Mouse (Mus musculus): ENCODE results near the gene Stxbp1.
A peak's percentile ranks its signal among the peaks of the same experiment; 100 is the strongest.

The Stxbp1 gene

DNA sequence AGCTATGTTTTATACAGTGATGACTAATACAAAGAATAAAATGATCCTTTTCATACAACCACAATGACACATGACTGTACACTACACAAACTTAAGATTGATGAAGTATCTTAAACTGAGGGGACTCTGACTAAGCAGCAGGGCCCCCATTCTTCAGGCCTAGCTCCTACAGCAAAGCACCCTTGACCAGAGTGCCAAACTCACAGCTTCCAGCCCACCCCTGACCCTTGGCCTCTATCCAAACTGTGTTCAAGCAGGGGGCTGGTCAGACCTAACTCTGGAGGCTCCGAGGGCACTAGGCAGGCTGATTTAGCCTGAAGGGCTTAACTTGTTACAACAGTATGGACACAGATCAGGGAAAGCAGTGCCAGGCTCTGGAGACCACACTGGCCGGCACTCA lies 58.5 kb downstream of the Stxbp1 start:
- no peak for DNase-seq (ENCODE audit: low spot score)

DNA sequence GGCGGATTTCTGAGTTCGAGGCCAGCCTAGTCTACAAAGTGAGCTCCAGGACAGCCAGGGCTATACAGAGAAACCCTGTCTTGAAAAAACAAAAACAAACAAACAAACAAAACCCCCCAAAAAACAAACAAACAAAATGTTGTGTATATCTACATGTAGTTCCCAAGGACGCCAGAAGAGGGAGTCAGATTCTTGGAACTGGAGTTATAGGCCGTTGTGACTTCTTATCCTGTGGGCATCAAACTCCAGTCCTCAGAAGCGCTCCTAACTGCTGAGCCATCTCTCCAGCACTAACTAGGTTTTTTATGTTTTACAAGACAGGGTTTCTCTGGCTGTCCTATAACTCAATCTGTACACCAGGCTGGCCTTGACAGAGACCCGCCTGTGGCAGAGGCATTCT lies 59.9 kb downstream of the Stxbp1 start:
- no peak for DNase-seq (ENCODE audit: low spot score)

DNA sequence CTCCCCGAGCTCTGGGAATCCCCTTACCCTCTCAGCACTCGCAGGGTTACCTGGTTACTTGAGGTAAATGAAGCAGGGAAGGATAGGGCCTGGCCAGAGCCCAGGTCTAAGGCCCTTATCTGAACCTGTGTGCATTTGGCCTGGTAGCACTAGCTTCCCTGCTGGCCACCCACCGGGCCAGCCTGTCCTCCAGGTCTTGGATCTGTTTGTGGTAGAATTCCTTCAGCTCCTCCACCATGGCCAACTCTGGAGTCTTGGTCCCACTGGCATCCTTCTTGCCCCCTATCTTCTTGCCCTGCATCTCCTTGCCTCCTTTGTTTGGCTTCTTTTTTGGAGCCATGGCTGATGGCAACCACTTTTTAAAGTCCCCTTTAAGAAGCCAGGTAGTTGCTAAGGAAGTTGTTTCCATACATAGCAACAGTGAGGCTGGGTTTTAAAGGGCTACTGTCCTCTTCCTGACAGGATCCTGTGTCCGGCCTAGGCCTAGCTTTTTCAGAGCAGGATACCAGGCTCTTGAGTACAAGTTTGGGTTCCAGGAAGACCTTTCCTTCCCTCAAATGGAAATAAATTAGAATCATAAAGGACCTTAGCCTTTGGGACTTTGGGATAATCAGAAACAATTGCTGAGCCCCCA lies 62.9 kb downstream of the Stxbp1 start, which contains the start of gene Cfap157:
TSS of gene Cfap157 (minus strand) at position 381 of the 634 bp plus-strand sequence.
- DNase-seq (ENCODE audit: low spot score), result no peak

DNA sequence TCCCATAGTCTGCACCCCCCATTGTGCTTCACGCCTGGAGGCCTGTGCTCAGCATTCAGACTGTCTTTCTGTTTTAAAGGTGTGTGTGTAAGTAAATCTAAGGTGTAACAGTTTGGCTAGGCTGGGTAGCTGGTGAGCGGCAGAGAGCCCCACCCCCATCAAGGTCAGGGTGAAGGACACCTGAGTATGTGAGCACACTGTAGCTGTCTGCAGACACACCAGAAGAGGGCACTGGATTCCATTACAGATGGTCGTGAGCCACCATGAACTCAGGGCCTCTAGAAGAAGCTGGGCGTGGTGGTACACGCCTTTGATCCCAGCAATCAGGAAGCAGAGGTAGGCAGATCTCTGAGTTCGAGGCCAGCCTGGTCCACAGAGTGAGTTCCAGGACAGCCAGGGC lies 65.3 kb downstream of the Stxbp1 start:
- DNase-seq (ENCODE audit: low spot score), result no peak

DNA sequence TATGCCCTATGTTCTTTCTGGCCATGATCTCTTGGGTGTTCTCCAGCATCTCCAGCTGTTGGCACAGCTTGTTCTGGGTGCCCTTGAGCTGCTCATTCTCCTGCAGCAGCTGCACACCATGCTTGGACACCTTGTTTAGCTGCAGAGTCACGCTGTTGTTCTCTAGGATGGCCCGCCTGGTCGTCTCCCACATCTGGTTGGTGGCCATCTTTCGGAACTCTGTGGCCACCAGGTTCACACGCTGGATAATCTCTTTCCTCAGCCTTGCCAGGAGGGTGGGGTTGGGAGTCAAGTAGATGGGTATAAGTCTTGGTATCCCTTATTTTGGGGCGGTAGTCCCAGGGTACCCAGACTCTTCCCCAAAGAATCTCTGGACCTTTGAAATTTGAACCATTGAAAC lies 67.3 kb downstream of the Stxbp1 start:
- DNase-seq (ENCODE audit: low spot score), result no peak

DNA sequence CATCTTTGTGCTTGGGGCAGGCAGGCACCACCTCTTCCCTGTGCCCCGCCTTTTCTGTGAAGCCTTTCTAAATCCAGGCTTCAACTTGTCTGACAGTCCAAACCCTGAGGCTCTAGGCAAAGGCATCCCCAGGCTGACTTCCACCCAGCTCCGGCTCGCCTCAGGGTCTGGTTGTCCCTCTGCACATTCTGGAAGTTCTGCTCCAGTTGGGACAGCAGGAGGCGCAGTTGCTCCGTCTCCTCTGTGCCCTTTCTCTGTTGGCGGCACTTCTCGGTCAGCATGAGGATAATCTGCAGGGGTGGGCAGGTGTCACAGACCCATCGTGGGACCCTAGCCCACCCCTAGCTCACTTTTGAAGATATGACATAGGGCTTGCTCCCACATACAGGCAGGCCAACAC lies 67.9 kb downstream of the Stxbp1 start:
- DNase-seq (ENCODE audit: low spot score), result peak; percentile 70

DNA sequence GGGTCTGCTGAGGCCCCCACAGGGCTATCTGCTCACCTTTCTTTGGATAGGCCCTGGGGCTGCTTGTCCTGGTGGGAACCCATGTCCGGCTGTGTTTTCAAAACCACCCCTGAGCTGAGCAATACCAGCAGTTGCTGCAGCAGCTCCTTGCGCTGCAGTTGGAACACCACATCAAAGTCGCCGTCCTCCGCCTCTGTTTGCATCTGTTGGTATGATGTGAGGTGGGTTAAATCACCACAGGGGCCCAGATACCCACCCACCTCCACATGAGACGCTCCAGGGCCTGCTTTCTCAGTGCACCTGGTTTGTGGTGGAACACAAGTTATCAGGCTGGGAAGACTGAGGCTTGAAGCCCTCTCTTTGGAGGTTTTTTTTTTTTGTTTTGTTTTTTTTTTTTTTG lies 69.0 kb downstream of the Stxbp1 start:
- DNase-seq (ENCODE audit: low spot score), result no peak

DNA sequence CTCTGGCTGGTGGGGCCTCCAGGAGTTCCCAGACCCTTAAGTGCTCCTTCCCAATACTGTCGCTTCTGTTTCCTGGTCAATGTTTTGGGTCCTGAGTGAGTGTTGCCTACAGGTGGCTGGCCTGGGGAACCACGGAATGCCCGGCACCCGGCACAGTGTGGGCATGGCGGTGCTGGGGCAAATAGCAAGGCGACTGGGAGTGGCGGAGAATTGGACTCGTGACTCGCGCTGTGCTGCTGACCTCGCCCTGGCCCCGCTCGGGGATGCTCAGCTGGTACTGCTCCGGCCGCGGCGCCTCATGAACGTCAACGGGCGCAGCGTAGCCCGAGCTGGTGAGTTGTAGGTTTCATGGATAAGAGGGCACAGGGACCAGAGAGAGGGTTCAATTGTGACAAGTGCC lies 70.9 kb downstream of the Stxbp1 start:
- peak; percentile 38 for DNase-seq (ENCODE audit: low spot score)

DNA sequence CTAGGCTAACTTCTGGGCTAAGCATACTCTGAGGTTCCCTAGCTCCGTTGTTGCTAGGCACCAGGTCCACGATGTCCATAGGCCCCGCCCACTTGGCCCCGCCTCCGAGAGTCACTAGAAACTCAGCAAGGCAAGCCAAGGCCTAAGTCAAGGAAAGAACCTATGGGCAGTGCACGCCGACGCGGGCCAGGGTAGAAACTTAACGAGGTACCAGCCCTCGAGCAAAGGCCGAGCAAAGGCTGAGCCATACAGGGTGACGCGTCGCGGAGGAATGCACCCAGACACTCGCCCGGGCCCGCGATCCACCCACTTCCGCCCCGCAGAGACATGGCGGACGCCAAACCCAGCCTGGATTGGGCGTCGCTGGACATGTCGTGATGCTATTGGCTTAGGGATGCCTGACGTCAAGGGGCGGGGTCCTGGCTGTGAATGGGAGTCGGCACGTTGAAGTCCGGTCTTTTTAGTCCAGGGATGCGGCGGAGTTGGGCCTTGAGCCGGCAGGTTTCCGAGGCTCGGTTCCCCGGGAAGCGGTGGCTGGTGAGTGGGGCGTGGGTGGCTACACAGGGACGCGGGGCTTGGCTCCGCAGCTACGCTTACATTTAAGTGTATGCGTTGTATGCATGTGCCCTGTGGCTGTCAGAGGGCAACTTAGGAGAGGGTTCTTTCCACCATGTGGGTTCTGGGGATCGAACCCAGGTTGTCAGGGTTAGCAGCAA lies 71.5 kb downstream of the Stxbp1 start, which contains the start of the genes Ttc16 and Ptrh1:
TSS of gene Ttc16 (minus strand) at position 275 of the 716 bp plus-strand sequence.
TSS of gene Ptrh1 (plus strand) at position 428 of the 716 bp plus-strand sequence.
- DNase-seq (ENCODE audit: low spot score), result peak; percentile 96

DNA sequence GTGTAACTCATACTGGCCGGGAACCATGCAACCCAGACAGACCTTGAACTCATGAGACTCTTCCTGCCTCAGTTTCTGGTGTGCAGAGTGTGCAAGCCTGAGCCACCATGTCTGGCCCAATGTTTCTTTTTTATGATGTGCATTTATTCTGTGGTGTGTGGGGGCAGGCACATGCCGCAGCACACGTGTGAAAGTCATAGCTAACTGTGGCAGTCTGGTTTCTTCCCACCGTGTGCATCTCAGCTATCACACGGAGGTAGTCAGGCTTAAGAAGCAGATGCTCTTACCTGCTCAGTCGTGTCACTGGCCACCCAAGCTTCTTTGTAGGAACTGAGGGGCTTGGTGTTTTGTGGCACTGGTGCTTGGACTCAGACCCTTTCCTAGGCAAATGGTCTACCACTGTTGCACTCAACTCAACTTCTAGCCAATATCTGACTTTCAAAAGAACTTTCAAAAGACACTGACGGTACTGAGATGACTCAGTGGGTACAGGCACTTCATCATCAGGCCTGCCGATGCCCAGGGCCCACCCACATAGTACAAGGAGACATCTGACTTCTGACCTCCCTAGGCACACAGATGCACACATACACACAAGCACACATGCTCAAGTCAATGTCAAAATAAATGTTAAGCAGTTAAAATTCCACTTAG lies 74.3 kb downstream of the Stxbp1 start:
- DNase-seq (ENCODE audit: low spot score), result no peak

DNA sequence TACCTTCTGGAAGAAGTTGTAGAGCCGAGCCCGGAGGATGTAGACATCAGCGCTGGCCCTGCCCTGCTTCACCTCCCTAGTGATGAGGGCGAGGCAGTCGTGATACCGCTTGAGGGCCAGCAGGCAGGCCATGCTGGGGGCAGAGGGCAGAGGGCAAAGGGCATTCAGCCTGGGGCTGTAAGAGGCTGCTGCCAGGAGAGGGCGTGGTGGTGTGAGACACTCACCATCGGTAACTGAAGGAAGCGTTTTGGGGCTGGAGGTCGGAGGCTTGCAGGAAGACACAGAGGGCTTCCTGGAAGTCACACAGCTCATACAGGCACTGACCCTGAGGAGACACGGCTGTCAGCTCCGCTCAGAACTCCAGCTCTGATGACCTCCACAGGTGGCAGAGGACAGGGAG lies 75.2 kb downstream of the Stxbp1 start:
- DNase-seq (ENCODE audit: low spot score), result no peak

DNA sequence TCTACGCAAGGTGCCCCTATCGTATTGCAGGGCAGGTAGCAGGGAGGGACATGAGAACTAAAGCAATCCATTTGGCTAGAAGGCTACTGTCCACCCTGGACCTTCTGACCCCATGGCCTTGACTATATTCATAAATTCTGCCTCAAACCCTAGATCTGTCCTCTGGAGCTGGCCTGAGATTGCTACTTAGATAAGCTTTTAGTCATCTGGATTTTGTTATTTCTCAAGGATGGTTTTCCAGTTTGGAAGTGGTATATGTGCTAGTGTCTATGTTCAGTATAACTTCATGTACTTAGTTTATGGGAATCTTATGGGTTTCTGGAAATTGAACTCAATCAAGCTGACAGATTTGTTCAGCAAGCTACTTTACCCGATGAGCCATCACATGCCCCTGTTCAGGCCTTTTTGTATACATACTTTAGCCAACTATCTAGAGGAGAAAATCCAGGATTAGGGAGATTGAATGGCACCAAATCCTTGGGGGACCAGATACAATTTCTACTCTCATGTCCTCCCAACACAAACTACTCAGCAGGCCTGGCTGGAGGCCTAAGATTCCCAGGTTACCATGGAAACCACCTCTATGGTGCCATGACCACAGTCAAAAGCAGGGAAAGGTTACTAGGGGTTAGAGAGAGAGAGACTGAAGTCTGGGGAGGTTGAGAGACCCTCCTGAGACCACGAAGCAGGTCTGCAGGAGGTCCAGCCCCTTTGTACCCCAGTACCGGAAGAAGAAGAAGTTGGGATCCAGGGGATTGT lies 77.5 kb downstream of the Stxbp1 start:
- DNase-seq (ENCODE audit: low spot score), result no peak

DNA sequence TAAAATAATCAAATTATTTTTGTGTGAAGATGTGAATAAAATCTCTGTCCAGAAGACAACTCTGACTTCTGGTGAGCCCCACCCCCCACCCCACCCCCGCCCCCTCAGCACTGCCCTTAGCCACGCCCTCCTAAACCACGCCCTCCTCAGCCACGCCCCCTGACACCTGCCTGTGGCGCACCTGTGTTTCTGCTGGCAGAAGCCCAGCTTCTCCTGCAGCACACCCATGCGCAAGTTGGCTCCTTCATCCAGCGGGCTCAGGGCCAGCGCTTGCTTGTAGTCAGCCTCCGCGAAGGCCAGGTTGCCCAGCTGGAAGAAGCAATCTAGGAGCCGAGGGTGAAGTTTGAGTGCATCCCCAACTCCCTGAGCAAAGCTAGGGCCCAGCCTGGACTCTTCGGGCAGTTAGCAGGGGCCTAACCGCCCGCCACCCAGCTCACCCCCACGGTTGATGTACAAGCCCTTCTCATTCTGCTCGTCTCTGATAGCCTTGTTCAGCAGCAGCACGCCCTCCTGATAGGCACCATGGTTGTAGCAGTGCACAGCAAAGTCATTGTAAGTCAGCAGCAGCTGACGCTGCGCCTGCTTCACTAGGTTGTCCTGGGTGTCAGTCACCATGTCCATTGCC lies 78.3 kb downstream of the Stxbp1 start:
- DNase-seq (ENCODE audit: low spot score), result peak; percentile 52

DNA sequence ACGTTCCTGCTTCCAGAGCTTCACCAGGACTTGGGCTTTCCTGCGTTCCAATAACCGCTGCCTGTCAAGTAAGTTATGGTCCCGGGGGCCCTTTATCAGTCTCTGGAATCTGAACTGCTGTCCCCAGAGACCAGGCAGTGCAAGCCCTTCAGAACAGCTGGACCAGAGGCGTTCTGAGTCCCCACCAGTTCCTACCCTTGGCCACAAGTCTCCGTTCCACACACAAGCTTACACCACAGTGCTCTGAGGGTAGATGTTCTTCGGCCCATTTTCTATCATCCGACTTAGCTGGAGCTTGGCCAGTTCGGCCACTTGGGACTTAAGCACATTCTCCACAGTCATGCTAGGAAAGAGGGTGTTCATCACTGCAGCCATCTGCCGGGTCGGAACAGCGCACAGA lies 79.8 kb downstream of the Stxbp1 start:
- no peak for DNase-seq (ENCODE audit: low spot score)

DNA sequence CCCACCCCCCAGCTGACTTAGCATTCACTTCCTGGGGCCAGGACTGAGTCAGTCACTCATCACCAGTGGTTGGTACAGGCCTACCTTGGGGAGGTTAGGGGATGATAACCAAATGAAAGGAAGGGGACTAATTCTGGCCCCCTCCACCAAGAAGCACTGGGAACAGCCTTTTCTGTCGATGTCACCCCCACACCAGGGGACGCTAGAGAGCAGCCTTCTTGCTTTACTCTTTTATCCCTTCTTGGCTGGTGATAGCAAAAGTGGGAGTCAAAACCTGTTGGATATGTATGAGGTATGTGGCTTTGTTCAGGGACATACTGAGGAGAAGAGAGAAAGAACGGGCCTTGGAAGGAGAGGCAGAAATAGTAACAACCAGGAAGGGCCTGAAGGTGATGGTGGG lies 83.7 kb downstream of the Stxbp1 start:
- DNase-seq (ENCODE audit: low spot score), result no peak

DNA sequence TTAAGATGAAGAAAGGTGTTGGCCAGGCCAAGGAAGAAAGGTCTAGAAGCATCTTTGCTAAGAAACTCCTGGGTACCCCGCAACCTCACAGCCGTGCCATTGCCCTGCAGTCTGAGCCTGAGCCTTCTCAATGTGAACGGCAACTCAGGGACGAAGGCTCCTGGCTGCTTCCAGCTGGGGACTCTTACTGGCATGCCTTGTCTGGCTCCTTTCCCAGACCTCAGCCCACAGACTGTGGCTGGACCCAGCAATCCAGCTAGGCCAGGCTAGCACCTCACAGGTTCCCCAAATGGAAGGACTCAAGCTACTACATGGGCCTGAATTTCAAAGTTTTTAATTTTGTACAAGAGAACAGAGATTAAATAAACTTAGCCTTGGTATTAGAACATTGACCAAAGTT lies 85.2 kb downstream of the Stxbp1 start:
- no peak for DNase-seq (ENCODE audit: low spot score)

DNA sequence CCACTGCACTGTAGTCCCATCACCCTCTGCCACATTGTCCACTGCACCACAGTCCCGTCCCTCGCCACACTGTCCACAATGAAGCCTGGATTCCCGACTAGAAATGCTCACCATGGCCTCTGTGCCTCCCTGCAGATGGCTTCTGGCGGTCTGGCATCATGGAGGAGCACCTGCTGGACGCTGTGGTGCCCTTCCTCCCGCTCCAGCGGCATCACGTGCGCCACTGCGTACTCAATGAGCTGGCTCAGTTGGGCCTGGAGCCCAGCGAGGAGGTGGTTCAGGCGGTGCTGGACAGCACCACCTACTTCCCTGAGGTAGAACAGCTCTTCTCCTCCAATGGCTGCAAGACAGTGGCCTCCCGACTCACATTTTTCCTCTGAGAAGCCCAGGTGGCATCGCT lies 85.7 kb downstream of the Stxbp1 start:
- DNase-seq (ENCODE audit: low spot score), result no peak

DNA sequence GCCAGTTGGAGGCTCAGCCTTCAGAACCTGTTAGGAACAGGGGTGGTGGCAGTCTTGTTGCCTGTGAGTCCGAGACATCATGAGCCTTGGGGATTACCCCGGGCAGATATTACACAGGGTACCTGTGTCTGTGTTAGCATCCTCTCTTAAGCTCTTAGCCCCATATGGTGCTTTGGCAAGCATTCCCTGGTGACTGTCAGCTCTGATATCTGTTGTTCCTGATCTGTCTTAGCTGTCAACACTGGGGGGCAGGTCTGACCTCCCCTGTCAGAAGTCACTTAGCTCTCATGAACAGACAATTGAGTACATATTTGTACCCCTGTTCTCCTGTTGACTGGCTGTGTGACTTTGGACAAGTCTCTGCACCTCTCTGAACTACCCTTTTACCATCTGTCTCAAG lies 88.0 kb downstream of the Stxbp1 start:
- no peak for DNase-seq (ENCODE audit: low spot score)

DNA sequence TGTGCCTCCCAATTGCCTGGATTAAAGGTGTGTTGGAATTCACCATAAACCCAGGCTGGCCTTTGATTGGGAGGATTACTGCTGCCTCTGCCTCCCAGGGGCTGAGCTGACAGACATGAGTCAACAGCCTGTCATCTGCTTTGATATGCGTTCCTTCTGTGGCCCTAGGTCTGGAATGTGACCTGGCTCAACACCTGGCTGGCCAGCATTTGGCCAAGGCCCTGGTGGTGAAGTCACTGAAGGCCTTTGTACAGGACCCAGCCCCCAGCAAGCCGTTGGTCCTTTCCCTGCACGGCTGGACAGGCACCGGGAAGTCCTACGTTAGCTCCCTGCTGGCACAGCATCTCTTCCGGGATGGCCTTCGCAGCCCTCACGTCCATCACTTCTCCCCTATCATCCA lies 88.5 kb downstream of the Stxbp1 start:
- DNase-seq (ENCODE audit: low spot score), result no peak

DNA sequence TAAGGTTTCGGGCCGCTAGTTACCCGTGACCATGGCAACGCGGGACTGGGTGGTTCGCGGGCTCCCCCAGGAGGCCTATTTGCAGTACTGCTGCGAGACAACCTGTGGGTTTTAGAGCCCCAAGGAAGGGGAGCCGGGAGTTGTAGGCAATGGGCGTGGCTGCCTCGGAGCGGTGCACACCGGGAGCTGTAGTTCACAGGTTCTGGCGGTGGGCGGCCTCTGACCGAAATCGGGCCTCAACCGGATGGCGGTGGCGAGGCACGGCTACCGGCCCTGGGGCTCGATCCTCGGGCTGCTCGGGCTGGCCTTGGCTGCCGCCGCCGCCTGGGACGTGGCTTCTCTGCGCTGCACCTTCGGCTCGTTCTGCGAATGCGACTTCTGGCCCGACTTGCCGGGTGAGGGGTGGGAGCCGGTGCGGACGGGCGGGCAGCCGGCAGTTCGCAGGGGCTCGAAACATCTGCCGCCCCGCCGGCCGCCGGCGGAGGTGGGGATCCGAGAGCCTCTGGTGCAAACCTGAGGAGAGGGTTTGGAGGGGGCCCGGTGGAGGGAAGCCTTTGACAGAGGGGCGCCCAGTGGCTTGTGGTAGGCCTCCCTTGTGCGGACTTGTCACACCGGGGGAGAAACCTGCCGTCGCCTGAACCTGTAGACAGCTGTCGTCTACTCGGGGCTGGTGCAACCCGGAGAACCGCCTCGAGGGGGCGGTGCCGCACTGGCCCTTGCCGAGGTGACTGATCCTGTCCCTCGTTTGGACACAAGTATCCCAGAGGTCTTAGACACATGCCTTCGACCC lies 89.8 kb downstream of the Stxbp1 start, which contains the start of gene Tor2a:
TSS of gene Tor2a (plus strand) at position 179 of the 790 bp plus-strand sequence.
- peak; percentile 97 for DNase-seq (ENCODE audit: low spot score)

DNA sequence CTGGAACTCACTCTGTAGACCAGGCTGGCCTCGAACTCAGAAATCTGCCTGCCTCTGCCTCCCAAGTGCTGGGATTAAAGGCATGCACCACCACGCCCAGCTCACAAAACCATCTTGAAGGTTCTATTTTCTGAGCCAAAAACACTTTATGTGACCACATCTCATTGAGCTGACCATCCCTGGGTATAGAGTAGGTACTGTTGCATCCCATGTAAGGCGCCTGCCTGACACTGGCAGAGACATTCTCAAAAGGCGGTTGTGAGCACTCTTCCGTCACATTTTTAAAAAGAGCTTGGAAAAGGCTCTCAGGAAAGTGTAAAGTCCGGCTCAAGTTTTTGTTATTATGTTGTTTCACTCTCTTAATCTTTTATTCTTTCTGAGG lies 90.4 kb downstream of the Stxbp1 start:
- no peak for DNase-seq (ENCODE audit: low spot score)
